Mouse (Mus musculus) CH12F3 (cell line): Measurements from ENCODE around the gene Fam20b.

Experiments
- in situ Hi-C: fragments of 300-500 bp; cut with MboI; formaldehyde crosslinking; loops from 2 replicates; pipeline ENCODE4 v1.14.3; 2020; ENCODE audit warnings: low sequenced_read_pairs

Fam20b gene

GRCm38 (mm10) chr1:156732996-156733395 is 14.1 kb upstream of the Fam20b start:
- in situ Hi-C loops, result loop anchor here (25.0 kb wide), 1 partner anchor 554 kb away; no protein-coding TSS in a partner anchor

- in situ Hi-C loops, result loop anchor here (25.0 kb wide), 1 partner anchor 556 kb away; no protein-coding TSS in a partner anchor
Measured at GRCm38 (mm10) chr1:156730802-156731201, 11.9 kb upstream of the Fam20b start.

GRCm38 (mm10) chr1:156727234-156728108 is 8.6 kb upstream of the Fam20b start:
- in situ Hi-C loops, result loop anchor here (25.0 kb wide), 1 partner anchor 560 kb away; no protein-coding TSS in a partner anchor

- in situ Hi-C loops, result no loop called here
Measured at GRCm38 (mm10) chr1:156722089-156722488, 3.2 kb upstream of the Fam20b start.

- in situ Hi-C loops, result no loop called here
Measured at GRCm38 (mm10) chr1:156720046-156720445, 1.2 kb upstream of the Fam20b start.

GRCm38 (mm10) chr1:156718286-156718949 is 468 bp downstream of the Fam20b start:
- in situ Hi-C loops, result no loop called here

GRCm38 (mm10) chr1:156717751-156718285 is 1.1 kb downstream of the Fam20b start:
- in situ Hi-C loops, result no loop called here

- in situ Hi-C loops, result no loop called here
Measured at GRCm38 (mm10) chr1:156716681-156717080, 2.2 kb downstream of the Fam20b start.

GRCm38 (mm10) chr1:156710472-156711098 is 8.3 kb downstream of the Fam20b start:
- in situ Hi-C loops, result no loop called here

GRCm38 (mm10) chr1:156708672-156709071 is 10.2 kb downstream of the Fam20b start:
- in situ Hi-C loops, result no loop called here

- in situ Hi-C loops, result no loop called here
Measured at GRCm38 (mm10) chr1:156705696-156706285, 13.1 kb downstream of the Fam20b start.

- in situ Hi-C loops, result no loop called here
Measured at GRCm38 (mm10) chr1:156703444-156703843, 15.4 kb downstream of the Fam20b start.

- in situ Hi-C loops, result no loop called here
Measured at GRCm38 (mm10) chr1:156702151-156702550, 16.7 kb downstream of the Fam20b start.

- in situ Hi-C loops, result no loop called here
Measured at GRCm38 (mm10) chr1:156686025-156686661, 32.7 kb downstream of the Fam20b start.

GRCm38 (mm10) chr1:156679599-156679998 is 39.3 kb downstream of the Fam20b start:
- in situ Hi-C loops, result no loop called here

GRCm38 (mm10) chr1:156677230-156677629 is 41.7 kb downstream of the Fam20b start:
- in situ Hi-C loops, result no loop called here

GRCm38 (mm10) chr1:156676596-156676995 is 42.3 kb downstream of the Fam20b start:
- in situ Hi-C loops, result no loop called here

- in situ Hi-C loops, result no loop called here
Measured at GRCm38 (mm10) chr1:156676171-156676570, 42.7 kb downstream of the Fam20b start.

GRCm38 (mm10) chr1:156674195-156675000 is 44.5 kb downstream of the Fam20b start, which contains the start of gene Tor3a:
Gene Tor3a (minus strand): TSS chr1:156674356.
- in situ Hi-C loops, result no loop called here
